9 mouse cellular contexts compared by ENCODE assay signal in genomic region chr17:35719616-35720339, GRCm38 (mm10). TPM values are rescaled to one million over a fixed set of nuclear protein-coding genes. Genes with fewer than 3 reads are reported as not detected.
A peak's percentile ranks its signal among the peaks of the same experiment; 100 is the strongest.
DNase-seq lines count a peak whose midpoint lies in the region; ATAC-seq and TF ChIP-seq lines count a peak whose summit lies in the region.
"Had no signal": no experiment of that assay in that cellular context is flagged by ENCODE, and none has a peak within 500 bp of the region (broad histone marks: within the 10 kb centered on the region; RNA-seq: fewer than 3 reads in every experiment).

No protein-coding gene starts in this region.

- H3K4me3 ChIP-seq in gastrocnemius, adult 2 months = no peak overlapping the region
- H3K4me3 ChIP-seq in lung, embryonic 14.5 days (ENCODE audit: low read depth, low read length) = no peak overlapping the region

- intact Hi-C loops in gastrocnemius, adult 2 months (cut with DNase I) = no loop called here

- H3K4me1 ChIP-seq in lung, embryonic 14.5 days (ENCODE audit: insufficient read depth) = peaks cover 17% of the 10 kb centered on the region; the same call in 1 of the 2 replicates

- H3K9ac ChIP-seq in lung, embryonic 14.5 days = no peak overlapping the region

- no peaks in the 10 kb centered on the region for H3K9me3 ChIP-seq in lung, embryonic 14.5 days (ENCODE audit: low read depth, low read length)

- no peaks in the 10 kb centered on the region for H3K27me3 ChIP-seq in lung, embryonic 14.5 days (ENCODE audit: insufficient read depth, low read length)

- peak; percentile 69 for ATAC-seq in lung, embryonic 14.5 days (ENCODE audit: insufficient read depth)

- H3K27ac ChIP-seq in gastrocnemius, adult 2 months = no peak overlapping the region
- peak overlapping the region; percentile 55 for H3K27ac ChIP-seq in lung, embryonic 14.5 days (ENCODE audit: low read depth)

- H3K36me3 ChIP-seq in lung, embryonic 14.5 days (ENCODE audit: insufficient read depth) = no peaks in the 10 kb centered on the region

- WGBS in lung, embryonic 14.5 days = 28% methylated on average over 9 of the region's 9 CpGs

- H3K4me2 ChIP-seq in lung, embryonic 14.5 days = peak overlapping the region; percentile 46

- DNase-seq in gastrocnemius, adult 2 months = no peak
- DNase-seq in gastrocnemius, adult 8-10 months (ENCODE audit: low spot score in 2 of 2) = no peak
- DNase-seq in lung, embryonic 14.5 days = peak; percentile 83
- DNase-seq in lung, adult 18-20 months = no peak
- DNase-seq in heart, postnatal 4 days = peak; percentile 71
- peak; percentile 45 for DNase-seq in naive thymus-derived CD4-positive, alpha-beta T cell, adult 2 months (ENCODE audit: low read depth)
- DNase-seq in layer of hippocampus, postnatal 14 days (ENCODE audit: low spot score in 2 of 2) = no peak
- DNase-seq in kidney, postnatal 10 days = no peak

- TF ChIP-seq CTCF in gastrocnemius, adult 2 months (IDR thresholded peaks at IDR 0.05) = peak; percentile 41; the same call in 1 of the 2 replicates
- peak; percentile 50 for TF ChIP-seq CTCF in lung, embryonic 14.5 days (IDR thresholded peaks at IDR 0.05; ENCODE audit: low read depth)

RNA-seq across cellular contexts. Expression of gene Ddr1, which starts 15.4 kb away (rescaled TPM):
- total RNA-seq in gastrocnemius, adult 2 months (2021) = 10 to 100 TPM; 13.4 to 15.9 TPM
- total RNA-seq in gastrocnemius, adult 8-10 months (2022) = 10 to 100 TPM; 13.7 to 20.0 (median 15.9) TPM
- polyA plus RNA-seq in lung, embryonic 14.5 days (2014; fragmentation: Nextera tagmentation; extraction: Ambion mirVana) = 32.9 and 38.2 TPM in 2 replicates
- total RNA-seq in heart, postnatal 4 days (2021) = 100 to 1,000 TPM; 107 to 113 TPM
- total RNA-seq in layer of hippocampus, postnatal 14 days (2021) = 10 to 100 TPM; 73.6 to 81.0 TPM
- total RNA-seq: common myeloid progenitor, adult 5-6 weeks had no signal

RNA-seq across cellular contexts. Expression of gene Gtf2h4, which starts 46.2 kb away (rescaled TPM):
- total RNA-seq in gastrocnemius, adult 2 months (2021) = 10 to 100 TPM; 18.1 to 24.2 TPM
- total RNA-seq in gastrocnemius, adult 8-10 months (2022) = 10 to 100 TPM; 16.0 to 21.6 (median 17.9) TPM
- 47.4 and 49.3 TPM in 2 replicates for polyA plus RNA-seq in lung, embryonic 14.5 days (2014; fragmentation: Nextera tagmentation; extraction: Ambion mirVana)
- 10 to 100 TPM; 19.4 to 20.9 TPM for total RNA-seq in heart, postnatal 4 days (2021)
- 10 to 100 TPM; 23.9 to 25.8 TPM for total RNA-seq in layer of hippocampus, postnatal 14 days (2021)

RNA-seq across cellular contexts. Expression of gene Vars2, which starts 52.4 kb away (rescaled TPM):
- total RNA-seq in gastrocnemius, adult 2 months (2021) = 10 to 100 TPM; 12.8 to 16.8 TPM
- 10 to 100 TPM in 2 of 4 experiments, 1 to 10 TPM in 2; 9.0 to 15.4 (median 10.3) TPM for total RNA-seq in gastrocnemius, adult 8-10 months (2022)
- polyA plus RNA-seq in lung, embryonic 14.5 days (2014; fragmentation: Nextera tagmentation; extraction: Ambion mirVana) = 22.4 and 24.1 TPM in 2 replicates
- 10 to 100 TPM; 29.0 to 29.2 TPM for total RNA-seq in heart, postnatal 4 days (2021)
- total RNA-seq in layer of hippocampus, postnatal 14 days (2021) = 10 to 100 TPM; 34.3 to 34.8 TPM

Comparison
In these comparisons a context has a peak if more than half of its experiments do, and no peak if none do; other contexts are left out.
1. DNase-seq: peak in lung, embryonic 14.5 days (single experiment), heart, postnatal 4 days (single experiment) and naive thymus-derived CD4-positive, alpha-beta T cell, adult 2 months (single experiment); none in gastrocnemius, adult 2 months (single experiment), gastrocnemius, adult 8-10 months (0 of 2), lung, adult 18-20 months (0 of 2), layer of hippocampus, postnatal 14 days (0 of 2) and kidney, postnatal 10 days (single experiment).